Mouse (Mus musculus): ENCODE data around the gene Gm45713. TPM values are rescaled to one million over a fixed set of nuclear protein-coding genes. Genes with fewer than 3 reads are reported as not detected.
"Not testable (repeated sequence)": the region's sequence is repeated elsewhere in the genome, so short reads cannot be mapped to it uniquely, and the experiment has no call there.

Gene Gm45713
- polyA plus RNA-seq, 1 experiment from 2014 or later, result 0.42 TPM

- not testable (repeated sequence) for H3K9me3 ChIP-seq; H3K9ac ChIP-seq; H3K27me3 ChIP-seq (replicated peaks); H3K4me3 ChIP-seq (replicated peaks); H3K27ac ChIP-seq; H3K36me3 ChIP-seq; ATAC-seq (ENCODE audit: insufficient read depth, low FRiP score, low read depth); H3K4me2 ChIP-seq
- H3K4me1 ChIP-seq, result peaks cover 18% of the 10 kb centered on the region
- 84% methylated on average over 2 of the region's 2 CpGs for WGBS
Observed at GRCm38 (mm10) chr7:45153052-45153451, 17.0 kb upstream of the Gm45713 start.

DNA sequence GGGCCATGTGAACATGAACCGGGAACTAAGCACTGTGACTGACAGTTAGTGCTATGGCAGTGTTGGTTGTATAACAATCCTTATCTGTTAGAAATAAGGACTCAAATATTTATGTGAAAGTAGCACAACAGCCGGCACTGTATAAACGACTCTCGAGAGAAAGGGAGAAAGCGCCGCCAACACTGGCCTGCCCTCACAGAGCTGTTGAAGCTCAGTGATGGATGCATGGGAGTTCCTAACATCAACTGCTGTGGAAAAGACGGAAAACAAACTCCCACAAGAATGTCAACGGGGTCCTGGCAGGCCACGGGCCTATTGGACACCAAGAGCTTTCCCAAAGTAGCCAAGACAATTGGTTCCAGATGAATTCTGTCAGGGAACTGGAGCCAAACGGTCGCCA, 15.3 kb upstream of the Gm45713 start:
- WGBS, result 29% methylated on average over 11 of the region's 11 CpGs
- H3K4me2 ChIP-seq, result peak overlapping the region; percentile 2; the same call in 1 of the 2 replicates
- H3K9ac ChIP-seq, result no peak overlapping the region
- H3K9me3 ChIP-seq, result no peaks in the 10 kb centered on the region
- no peak overlapping the region for H3K4me3 ChIP-seq (replicated peaks)
- no peak for ATAC-seq (ENCODE audit: insufficient read depth, low FRiP score, low read depth)
- H3K27ac ChIP-seq, result peak overlapping the region; percentile 82
- peaks cover 18% of the 10 kb centered on the region for H3K4me1 ChIP-seq
- H3K36me3 ChIP-seq, result 0 out of 2 replicates have a peak, but pooled peaks cover 8% of the 10 kb centered on the region
- H3K27me3 ChIP-seq (replicated peaks), result no peaks in the 10 kb centered on the region

DNA sequence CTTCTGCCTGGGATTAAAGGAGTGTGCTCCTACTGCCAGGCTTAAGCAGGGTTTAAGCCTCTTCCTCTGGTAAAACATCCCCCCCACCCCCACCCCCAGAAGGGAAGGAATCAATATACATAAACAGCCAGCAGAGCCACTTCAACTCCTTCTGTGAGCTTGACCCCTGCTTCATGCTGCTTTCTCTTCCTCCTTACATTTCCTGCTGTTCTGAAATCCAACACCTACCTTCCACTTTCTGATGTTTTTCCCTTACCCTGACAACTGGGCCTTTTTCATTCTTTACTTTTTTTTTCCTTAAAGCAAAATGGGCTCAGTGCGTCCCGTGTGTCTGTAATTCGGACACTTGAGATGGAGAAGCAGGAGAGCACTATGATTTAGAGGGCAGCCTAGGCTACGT, 14.3 kb upstream of the Gm45713 start:
- Histone ChIP-seq H3K27ac (peak overlapping the region; percentile 82), H3K4me1 (peaks cover 17% of the 10 kb centered on the region), H3K4me3 (replicated peaks) (no peak overlapping the region), H3K9ac (no peak overlapping the region), H3K4me2 (no peak overlapping the region; the same call in 1 of the 2 replicates), H3K36me3 (0 out of 2 replicates have a peak, but pooled peaks cover 16% of the 10 kb centered on the region), H3K27me3 (replicated peaks) (no peaks in the 10 kb centered on the region), H3K9me3 (no peaks in the 10 kb centered on the region)
- 44% methylated on average over 4 of the region's 4 CpGs for WGBS
- no peak for ATAC-seq (ENCODE audit: insufficient read depth, low FRiP score, low read depth)

GRCm38 (mm10) chr7:45149545-45149944, 13.5 kb upstream of the Gm45713 start:
- H3K9ac ChIP-seq, result no peak overlapping the region
- peaks cover 12% of the 10 kb centered on the region for H3K4me1 ChIP-seq
- peak overlapping the region; percentile 82 for H3K27ac ChIP-seq
- no peaks in the 10 kb centered on the region for H3K9me3 ChIP-seq
- WGBS, result 53% methylated on average over 6 of the region's 6 CpGs
- no peaks in the 10 kb centered on the region for H3K27me3 ChIP-seq (replicated peaks)
- H3K4me3 ChIP-seq (replicated peaks), result no peak overlapping the region
- H3K4me2 ChIP-seq, result no peak overlapping the region
- H3K36me3 ChIP-seq, result 0 out of 2 replicates have a peak, but pooled peaks cover 22% of the 10 kb centered on the region
- no peak for ATAC-seq (ENCODE audit: insufficient read depth, low FRiP score, low read depth)

GRCm38 (mm10) chr7:45148534-45149098, 12.6 kb upstream of the Gm45713 start:
- Histone ChIP-seq H3K4me2 (no peak overlapping the region), H3K9ac (no peak overlapping the region), H3K9me3 (no peaks in the 10 kb centered on the region), H3K4me3 (replicated peaks) (no peak overlapping the region), H3K27me3 (replicated peaks) (no peaks in the 10 kb centered on the region), H3K36me3 (0 out of 2 replicates have a peak, but pooled peaks cover 23% of the 10 kb centered on the region), H3K27ac (0 out of 2 replicates have a peak overlapping the region, but pooled peaks have one; percentile 42), H3K4me1 (peaks cover 12% of the 10 kb centered on the region)
- 59% methylated on average over 4 of the region's 4 CpGs for WGBS
- no peak for ATAC-seq (ENCODE audit: insufficient read depth, low FRiP score, low read depth)

- Histone ChIP-seq H3K27me3 (replicated peaks) (no peaks in the 10 kb centered on the region), H3K36me3 (0 out of 2 replicates have a peak, but pooled peaks cover 30% of the 10 kb centered on the region), H3K9me3 (no peaks in the 10 kb centered on the region), H3K4me3 (replicated peaks) (no peak overlapping the region), H3K4me1 (peaks cover 12% of the 10 kb centered on the region), H3K9ac (no peak overlapping the region), H3K27ac (no peak overlapping the region), H3K4me2 (no peak overlapping the region)
- 86% methylated on average over 11 of the region's 11 CpGs for WGBS
- no peak for ATAC-seq (ENCODE audit: insufficient read depth, low FRiP score, low read depth)
Observed at GRCm38 (mm10) chr7:45147899-45148298, 11.9 kb upstream of the Gm45713 start.

DNA sequence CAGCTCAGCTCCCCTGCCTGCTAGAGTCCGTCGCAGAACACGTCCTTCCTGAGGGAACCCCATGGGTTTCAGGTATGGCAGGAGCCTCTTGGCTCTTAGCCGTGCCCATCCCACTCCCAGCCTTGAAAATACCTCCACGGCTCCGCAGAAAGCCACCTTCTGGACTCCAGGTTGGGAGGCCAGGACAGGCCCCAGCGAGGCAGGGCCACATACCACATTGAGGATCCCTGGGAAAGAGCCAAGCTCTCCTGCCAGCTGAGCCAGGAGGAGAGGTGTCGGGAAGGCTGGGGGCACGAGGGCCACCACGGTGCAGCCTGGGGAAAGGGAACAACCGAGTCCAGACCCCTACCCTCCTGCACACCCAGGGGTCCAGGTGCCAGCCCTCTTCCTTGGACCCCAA, 11.2 kb upstream of the Gm45713 start:
- Histone ChIP-seq H3K27ac (no peak overlapping the region), H3K4me2 (no peak overlapping the region), H3K36me3 (0 out of 2 replicates have a peak, but pooled peaks cover 35% of the 10 kb centered on the region), H3K27me3 (replicated peaks) (no peaks in the 10 kb centered on the region), H3K4me1 (peaks cover 12% of the 10 kb centered on the region), H3K4me3 (replicated peaks) (no peak overlapping the region), H3K9me3 (no peaks in the 10 kb centered on the region), H3K9ac (no peak overlapping the region)
- ATAC-seq (ENCODE audit: insufficient read depth, low FRiP score, low read depth), result no peak
- 94% methylated on average over 11 of the region's 11 CpGs for WGBS

DNA sequence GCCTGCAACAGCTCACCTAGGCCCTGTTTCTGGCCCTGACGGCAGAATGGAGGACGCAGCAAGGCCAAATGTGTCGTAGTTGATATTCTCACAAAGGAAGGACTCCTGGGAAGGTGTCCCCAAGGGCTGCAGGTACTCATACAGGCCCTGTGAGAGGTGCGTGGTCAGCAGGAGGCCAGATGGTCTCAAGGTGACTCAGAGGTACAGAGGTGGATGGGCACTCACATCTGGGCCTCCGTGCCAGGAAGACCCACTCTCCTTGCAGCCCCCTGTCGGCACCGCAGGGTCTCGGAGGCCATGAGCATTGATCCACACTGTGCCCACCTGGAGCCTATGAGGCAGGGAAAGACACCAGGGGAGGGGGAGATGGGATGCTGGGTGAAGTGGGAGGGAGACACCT, 9.4 kb upstream of the Gm45713 start:
- no peak overlapping the region for H3K9ac ChIP-seq
- 93% methylated on average over 8 of the region's 8 CpGs for WGBS
- ATAC-seq (ENCODE audit: insufficient read depth, low FRiP score, low read depth), result no peak
- no peak overlapping the region for H3K27ac ChIP-seq
- H3K9me3 ChIP-seq, result no peaks in the 10 kb centered on the region
- H3K36me3 ChIP-seq, result 0 out of 2 replicates have a peak, but pooled peaks cover 43% of the 10 kb centered on the region
- peaks cover 1% of the 10 kb centered on the region for H3K4me1 ChIP-seq
- H3K4me2 ChIP-seq, result no peak overlapping the region
- H3K27me3 ChIP-seq (replicated peaks), result no peaks in the 10 kb centered on the region
- H3K4me3 ChIP-seq (replicated peaks), result no peak overlapping the region

DNA sequence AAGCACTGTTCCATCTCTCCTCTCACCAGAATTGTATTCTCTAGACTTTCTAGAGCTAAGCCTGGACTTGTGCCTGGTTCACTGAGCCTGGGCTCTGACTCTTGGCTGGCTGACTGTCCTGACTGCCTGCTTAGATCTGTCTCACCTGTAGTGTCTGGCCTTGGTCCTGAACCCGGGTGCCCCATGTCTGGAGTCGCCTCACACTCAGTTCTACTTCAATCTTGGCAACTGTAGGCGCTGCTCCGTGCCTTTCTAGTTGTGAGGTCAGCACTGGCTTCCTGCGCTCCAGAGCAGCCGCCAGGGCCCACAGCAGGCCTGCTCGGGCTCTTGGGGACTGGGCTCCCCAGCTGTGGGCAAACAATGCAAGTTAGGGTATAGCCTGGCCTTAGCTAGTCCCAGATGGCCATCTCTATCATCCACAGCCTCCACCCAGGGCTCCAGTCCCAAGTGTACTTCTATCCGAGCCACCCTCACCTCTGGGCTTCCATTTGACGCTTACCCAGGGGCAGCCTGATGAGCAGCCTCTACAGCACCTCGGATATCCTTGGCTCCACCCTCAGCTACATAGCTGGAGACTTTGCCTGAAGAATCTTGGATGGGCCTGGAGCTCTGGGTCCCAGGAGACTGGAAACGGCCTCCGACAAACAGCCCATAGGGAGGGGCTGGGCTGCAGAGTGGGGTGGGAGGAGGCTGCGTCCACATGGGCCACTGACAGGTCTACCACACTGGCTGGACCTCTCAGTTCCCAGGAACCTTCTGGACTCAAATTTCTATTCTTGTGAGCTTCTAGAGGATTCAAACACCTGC, 8.5 kb upstream of the Gm45713 start:
- Histone ChIP-seq H3K9me3 (no peaks in the 10 kb centered on the region), H3K9ac (no peak overlapping the region), H3K27me3 (replicated peaks) (no peaks in the 10 kb centered on the region), H3K27ac (no peak overlapping the region), H3K4me2 (no peak overlapping the region), H3K4me3 (replicated peaks) (no peak overlapping the region), H3K36me3 (0 out of 2 replicates have a peak, but pooled peaks cover 43% of the 10 kb centered on the region), H3K4me1 (no peaks in the 10 kb centered on the region)
- 81% methylated on average over 13 of the region's 13 CpGs for WGBS
- ATAC-seq (ENCODE audit: insufficient read depth, low FRiP score, low read depth), result no peak

DNA sequence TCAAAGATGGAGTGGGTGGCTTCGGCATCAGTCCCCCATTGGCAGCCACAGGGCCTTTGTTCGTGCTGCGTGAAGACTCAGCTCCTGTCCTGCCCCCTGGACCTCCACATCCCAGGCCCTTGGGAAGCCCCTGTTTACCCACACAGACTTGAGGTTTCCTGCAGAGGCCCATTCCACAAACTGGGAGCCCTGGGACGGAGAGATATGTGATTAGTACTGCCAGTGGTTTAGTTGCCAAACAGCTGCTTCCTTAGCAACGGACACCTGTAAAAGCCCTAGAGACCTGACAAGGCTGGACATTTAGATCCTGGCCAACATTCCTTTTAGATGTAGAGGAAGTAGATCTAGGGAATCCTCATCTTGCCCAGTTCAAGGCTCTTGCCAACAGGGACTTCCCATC, 5.9 kb upstream of the Gm45713 start:
- 0 out of 2 replicates have a peak, but pooled peaks cover 40% of the 10 kb centered on the region for H3K36me3 ChIP-seq

DNA sequence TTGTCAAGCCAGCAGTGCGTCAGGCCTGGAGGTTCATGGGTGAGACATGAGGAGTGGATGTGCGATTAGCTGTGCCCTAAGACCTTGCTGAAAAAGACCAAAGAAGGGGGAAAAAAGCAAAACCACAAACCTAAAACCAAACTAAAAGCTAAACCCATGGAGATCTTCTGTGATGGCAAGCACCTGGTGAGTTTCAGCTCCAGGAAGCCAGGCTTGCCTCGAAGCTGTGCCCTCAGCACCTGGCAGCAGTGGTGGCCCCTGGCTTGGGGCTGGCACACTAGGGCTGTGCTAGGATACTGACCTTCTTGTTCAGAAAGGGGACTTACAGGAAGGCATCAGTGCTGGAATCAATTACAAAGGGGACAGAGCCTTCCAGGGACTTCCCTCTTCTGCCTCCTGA, 5.3 kb upstream of the Gm45713 start:
- no peaks in the 10 kb centered on the region for H3K9me3 ChIP-seq
- no peak overlapping the region for H3K4me2 ChIP-seq
- H3K27ac ChIP-seq, result no peak overlapping the region
- H3K4me3 ChIP-seq (replicated peaks), result no peak overlapping the region
- H3K36me3 ChIP-seq, result 0 out of 2 replicates have a peak, but pooled peaks cover 34% of the 10 kb centered on the region
- ATAC-seq (ENCODE audit: insufficient read depth, low FRiP score, low read depth), result no peak
- H3K9ac ChIP-seq, result no peak overlapping the region
- H3K27me3 ChIP-seq (replicated peaks), result no peaks in the 10 kb centered on the region
- 89% methylated on average over 3 of the region's 3 CpGs for WGBS
- H3K4me1 ChIP-seq, result no peaks in the 10 kb centered on the region

More for the DNA sequence above, 5.9 kb upstream of the Gm45713 start:
- H3K27ac ChIP-seq, result no peak overlapping the region
- H3K27me3 ChIP-seq (replicated peaks), result no peaks in the 10 kb centered on the region
- H3K9me3 ChIP-seq, result no peaks in the 10 kb centered on the region
- WGBS, result 87% methylated on average over 5 of the region's 5 CpGs
- no peak overlapping the region for H3K4me2 ChIP-seq
- no peak overlapping the region for H3K9ac ChIP-seq
- H3K4me3 ChIP-seq (replicated peaks), result no peak overlapping the region
- no peaks in the 10 kb centered on the region for H3K4me1 ChIP-seq
- ATAC-seq (ENCODE audit: insufficient read depth, low FRiP score, low read depth), result no peak
